Mouse (Mus musculus) megakaryocyte, embryonic 14.5 days (primary cell): ENCODE data around the gene Tnfsf12.

Experiments used
- FLI1 ChIP-seq: IDR thresholded peaks from 2 replicates; pipeline ENCODE4 v1.6.1; 2012; ENCODE audit warnings: low read length, inconsistent platforms, mixed read lengths
- GATA1 ChIP-seq: IDR thresholded peaks from 3 replicates; pipeline ENCODE4 v1.6.1; 2012; ENCODE audit warnings: mixed read lengths, low read length, inconsistent platforms, borderline replicate concordance

GRCm38 (mm10) chr11:69686377-69686776 is 9.3 kb downstream of the Tnfsf12 start:
- TF ChIP-seq GATA1 = no peak
- TF ChIP-seq FLI1 = no peak
